Mouse (Mus musculus) gastrocnemius, postnatal 14 days (tissue): ENCODE data around the gene Foxp4. TPM values are rescaled to one million over a fixed set of nuclear protein-coding genes. Genes with fewer than 3 reads are reported as not detected.

Source experiments
- DNase-seq: peaks from one replicate; pipeline ENCODE4 v3.0.0; 2021; ENCODE audit warnings: mixed read lengths
- intact Hi-C: fragments of 180-260 bp; cut with DNase I; formaldehyde crosslinking; loops from one replicate; pipeline ENCODE4 v1.15.1; 2025; ENCODE audit warnings: low total_unique reads
- total RNA-seq, 2 experiments: library from RNA; stranded (reverse); gene quantifications; 2 replicates each; pipeline ENCODE4 v1.2.3; 2021

Gene Foxp4
- total RNA-seq, 2 experiments from 2014 or later, result 7.5 to 9.2 TPM

GRCm38 (mm10) chr17:47841521-47841920 lies 82.9 kb downstream of the Foxp4 start:
- DNase-seq, result no peak
- intact Hi-C loops, result no loop called here

DNA sequence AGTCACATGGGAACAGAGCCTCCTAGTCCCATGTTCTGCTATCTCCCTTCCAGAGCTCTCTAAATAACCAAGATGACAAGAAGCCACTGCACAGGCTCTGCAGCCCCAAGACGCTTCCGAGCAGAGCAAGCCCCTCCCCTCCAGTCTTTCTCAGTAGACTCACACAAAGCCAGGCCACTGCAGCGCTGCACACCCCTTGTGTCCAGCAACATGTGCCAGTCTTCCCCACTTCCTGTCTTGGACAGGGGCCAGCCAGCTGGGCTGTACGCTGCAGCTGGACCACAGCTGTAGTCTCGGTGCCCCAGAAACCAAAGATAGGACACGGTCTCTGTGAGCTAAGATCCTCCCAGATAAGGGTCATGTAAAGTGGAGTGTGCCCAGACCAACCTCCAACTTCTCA lies 86.6 kb downstream of the Foxp4 start:
- intact Hi-C loops, result no loop called here
- peak; percentile 46 for DNase-seq

GRCm38 (mm10) chr17:47834482-47834767 lies 90.0 kb downstream of the Foxp4 start, which contains the start of gene Mdfi:
Mdfi (minus strand) TSS chr17:47834691.
- intact Hi-C loops, result no loop called here
- DNase-seq, result no peak

- no peak for DNase-seq
These were observed 90.6 kb downstream of the Foxp4 start for GRCm38 (mm10) chr17:47833628-47834481.

DNA sequence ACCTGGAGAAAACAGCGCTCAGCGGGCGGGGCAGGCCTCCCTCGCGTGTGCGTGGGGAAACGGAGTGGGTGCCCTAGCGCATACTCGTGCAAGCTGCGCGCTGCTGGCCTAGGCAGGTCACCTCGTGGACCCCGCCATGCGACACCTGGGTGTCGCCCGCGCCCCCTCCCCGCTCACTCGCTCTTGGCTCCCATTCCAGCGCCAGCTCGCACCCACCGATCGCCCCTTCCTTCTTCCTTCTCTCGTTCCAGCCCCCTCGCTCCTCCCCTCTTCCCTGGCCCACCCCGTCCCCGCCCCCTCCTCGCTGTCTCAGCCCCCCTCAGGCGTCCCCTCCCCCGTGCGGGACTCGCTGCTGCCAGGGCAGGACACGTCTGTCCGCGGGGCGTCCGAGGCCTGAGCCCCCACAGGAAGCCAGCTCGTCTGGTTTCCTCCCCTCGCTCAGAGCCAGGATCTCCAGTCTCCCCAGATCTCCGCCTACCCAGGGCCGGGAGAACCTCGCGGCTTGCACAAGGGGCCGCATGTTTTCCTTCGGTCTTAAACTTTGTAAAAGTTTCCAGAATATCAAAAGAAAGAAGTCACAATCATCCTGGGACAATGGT lies 91.3 kb downstream of the Foxp4 start:
- DNase-seq, result peak; percentile 69
- intact Hi-C loops, result no loop called here

More at GRCm38 (mm10) chr17:47833628-47834481, 90.6 kb downstream of the Foxp4 start:
- intact Hi-C loops, result no loop called here

DNA sequence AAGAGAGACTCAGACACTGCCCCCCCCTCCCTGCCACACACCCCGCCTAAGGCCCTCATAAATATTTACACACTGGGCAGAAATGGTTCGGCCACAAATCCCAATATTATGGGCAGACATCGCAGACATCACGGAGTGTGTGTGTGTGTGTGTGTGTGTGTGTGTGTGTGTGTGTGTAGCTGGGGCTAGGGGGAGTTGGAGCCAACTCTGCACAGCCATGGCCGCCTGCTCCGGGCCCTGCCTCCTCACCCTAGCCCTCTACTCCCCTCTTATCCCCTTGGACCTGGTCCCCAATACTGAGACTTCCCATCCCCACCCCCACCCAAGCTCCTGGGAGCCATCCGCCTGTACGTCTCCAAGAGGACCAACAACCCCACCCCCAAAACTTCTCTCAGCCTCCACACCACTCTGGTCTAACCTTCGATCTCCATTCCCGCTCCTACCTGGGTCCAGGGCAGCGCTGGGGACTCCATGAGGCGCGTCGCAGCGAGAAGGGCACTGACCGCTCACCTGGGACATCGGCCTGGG lies 91.9 kb downstream of the Foxp4 start:
- intact Hi-C loops, result no loop called here

GRCm38 (mm10) chr17:47831772-47832171 lies 92.7 kb downstream of the Foxp4 start:
- no peak for DNase-seq
- intact Hi-C loops, result no loop called here

More for the DNA sequence above, 91.9 kb downstream of the Foxp4 start:
- DNase-seq, result no peak

DNA sequence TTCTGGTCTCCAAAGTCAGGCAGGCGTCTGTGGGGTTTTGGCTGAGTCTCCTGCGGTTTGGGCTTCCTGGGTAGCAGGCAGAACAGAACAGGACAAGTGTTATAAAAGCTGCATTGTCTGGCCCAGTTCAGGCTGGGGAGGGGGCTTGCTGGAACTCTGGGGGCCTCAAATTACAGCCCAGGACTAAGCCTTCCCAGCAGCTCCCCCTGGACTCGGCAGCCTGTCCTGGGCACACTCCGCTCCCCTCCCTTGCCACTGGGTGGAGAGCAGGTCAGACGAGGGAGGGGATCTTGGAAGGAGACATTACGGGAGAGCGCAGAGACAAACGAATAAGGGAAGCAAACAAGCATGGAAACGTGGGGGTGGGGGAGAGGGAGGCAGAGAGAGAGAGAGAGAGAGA lies 93.3 kb downstream of the Foxp4 start:
- DNase-seq, result no peak
- intact Hi-C loops, result no loop called here

GRCm38 (mm10) chr17:47821339-47821738 lies 103.1 kb downstream of the Foxp4 start:
- DNase-seq, result no peak
- intact Hi-C loops, result no loop called here

GRCm38 (mm10) chr17:47818038-47818725 lies 106.3 kb downstream of the Foxp4 start:
- intact Hi-C loops, result no loop called here
- no peak for DNase-seq

Other genes starting within 250 kb of the Foxp4 start
- gene Tomm6, start 236.3 kb downstream of the Foxp4 start, total RNA-seq, result 100 to 1,000 TPM; 147 to 153 TPM
- gene Frs3, start 235.6 kb downstream of the Foxp4 start, total RNA-seq, result 1 to 10 TPM; 3.0 to 3.1 TPM
- under 1 TPM; 0.24 to 0.47 TPM for gene Gm21981, start 230.2 kb downstream of the Foxp4 start, total RNA-seq
- 1 to 10 TPM; 1.3 to 2.2 TPM for gene Prickle4, start 229.9 kb downstream of the Foxp4 start, total RNA-seq
- not detected for gene Pgc, start 197.8 kb downstream of the Foxp4 start, total RNA-seq
- gene Tfeb, start 187.6 kb downstream of the Foxp4 start, total RNA-seq, result 10 to 100 TPM; 60.0 to 66.0 TPM
- 1 to 10 TPM; 2.4 to 3.5 TPM for gene Mdfi, start 90.0 kb downstream of the Foxp4 start, total RNA-seq
- gene 1700122O11Rik, start 113.6 kb upstream of the Foxp4 start, total RNA-seq, result not detected
- not detected for gene 1700067P10Rik, start 164.7 kb upstream of the Foxp4 start, total RNA-seq
- under 1 TPM in 1 of 2 experiments, not detected in 1; 0.10 TPM for gene 9830107B12Rik, start 221.6 kb upstream of the Foxp4 start, total RNA-seq
- not detected for gene A530064D06Rik, start 242.6 kb upstream of the Foxp4 start, total RNA-seq